Mouse (Mus musculus) bone marrow macrophage, adult 2 months (primary cell): ENCODE data around the gene Gm49342.

Experiments
- CTCF ChIP-seq: IDR thresholded peaks from 2 replicates; pipeline ENCODE4 v1.5.1; 2012; ENCODE audit warnings: low read depth, mild to moderate bottlenecking, low read length, moderate library complexity
- POLR2A ChIP-seq: IDR thresholded peaks from 2 replicates; pipeline ENCODE4 v1.6.1; 2012; ENCODE audit warnings: mild to moderate bottlenecking, low read depth, low read length, borderline replicate concordance

DNA sequence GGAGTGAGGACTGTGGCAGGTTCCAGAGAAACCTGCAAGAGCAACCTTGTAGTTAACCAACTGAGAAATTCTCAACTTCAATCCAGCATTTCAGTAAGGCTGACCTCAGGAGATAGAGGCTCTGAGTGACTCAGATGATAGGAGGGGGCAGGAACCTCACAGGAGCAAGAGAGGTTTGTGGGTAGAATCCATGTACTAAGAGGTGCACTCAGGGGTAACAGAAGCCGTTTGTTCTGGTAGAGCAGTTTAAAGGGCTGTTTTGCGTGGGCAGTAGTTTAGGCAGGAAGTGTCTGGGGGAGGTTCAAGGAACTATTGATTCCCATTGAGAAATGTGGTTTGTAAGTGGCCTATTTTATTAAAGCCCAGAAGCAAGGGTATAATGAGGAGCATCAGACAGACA is 36.9 kb downstream of the Gm49342 start:
- TF ChIP-seq CTCF: no peak
- no peak for TF ChIP-seq POLR2A
